In the genomic region with DNA sequence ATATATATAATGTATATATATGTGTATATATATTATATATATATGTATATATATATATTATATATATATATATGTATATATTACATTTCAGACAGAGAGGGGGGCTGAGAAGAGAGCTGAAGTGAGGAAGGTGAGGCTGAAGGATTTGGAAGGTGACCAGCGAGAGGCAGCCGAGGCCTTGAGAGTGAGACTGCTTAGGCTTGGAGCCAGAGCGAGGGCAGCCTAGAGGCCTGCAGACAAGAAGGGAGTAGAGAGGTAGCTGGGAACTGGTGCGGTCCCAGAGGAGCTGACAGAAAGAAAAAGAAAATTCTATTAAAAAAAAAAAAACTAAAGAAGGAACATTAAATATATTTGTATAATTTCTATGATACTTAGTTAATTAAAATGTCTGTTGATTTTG, we compare ENCODE assay signal across 20 mouse cellular contexts. TPM values are rescaled to one million over a fixed set of nuclear protein-coding genes. Genes with fewer than 3 reads are reported as not detected.
DNase-seq lines count a peak whose midpoint lies in the region; ATAC-seq and TF ChIP-seq lines count a peak whose summit lies in the region.
"Had no signal": no experiment of that assay in that cellular context is flagged by ENCODE, and none has a peak within 500 bp of the region (broad histone marks: within the 10 kb centered on the region; RNA-seq: fewer than 3 reads in every experiment).

No protein-coding gene starts in this region.

- no peak for TF ChIP-seq CTCF in thymus, adult 2 months (IDR thresholded peaks at IDR 0.05; ENCODE audit: borderline replicate concordance, control insufficient read depth, extremely low read depth, insufficient read depth, low read length, poor library complexity)

- no peak overlapping the region for H3K27ac ChIP-seq in midbrain, embryonic 14.5 days (replicated peaks; ENCODE audit: low read depth, low read length)
- no peak overlapping the region for H3K27ac ChIP-seq in midbrain, embryonic 10.5 days (replicated peaks)
- no peak overlapping the region for H3K27ac ChIP-seq in thymus, adult 2 months (ENCODE audit: control insufficient read depth, insufficient read depth, low read length)
- H3K27ac ChIP-seq: stomach, postnatal 0 days had no signal

- ATAC-seq in midbrain, embryonic 14.5 days (ENCODE audit: low FRiP score, low TSS enrichment), result no peak

- H3K4me2 ChIP-seq in midbrain, embryonic 14.5 days (ENCODE audit: low read length), result peak overlapping the region; percentile 38
- H3K4me2 ChIP-seq: heart, embryonic 12.5 days; liver, embryonic 11.5 days had no signal

- no peaks in the 10 kb centered on the region for H3K27me3 ChIP-seq in midbrain, embryonic 14.5 days (ENCODE audit: control insufficient read depth, insufficient read depth, low read length)
- no peaks in the 10 kb centered on the region for H3K27me3 ChIP-seq in midbrain, embryonic 10.5 days (ENCODE audit: low read depth, poor library complexity, severe bottlenecking)
- H3K27me3 ChIP-seq in thymus, adult 2 months (ENCODE audit: control insufficient read depth, insufficient read depth, low read length), result no peaks in the 10 kb centered on the region
- H3K27me3 ChIP-seq: heart, embryonic 12.5 days had no signal

- no peaks in the 10 kb centered on the region for H3K9me3 ChIP-seq in midbrain, embryonic 14.5 days (ENCODE audit: control insufficient read depth, low read length)
- H3K9me3 ChIP-seq in midbrain, embryonic 10.5 days (replicated peaks), result no peaks in the 10 kb centered on the region
- H3K9me3 ChIP-seq: heart, embryonic 12.5 days had no signal

- TF ChIP-seq POLR2A in thymus, adult 2 months (IDR thresholded peaks at IDR 0.05; ENCODE audit: control insufficient read depth, extremely low read depth, insufficient read depth, low read length, poor library complexity), result no peak

- no peak overlapping the region for H3K9ac ChIP-seq in midbrain, embryonic 14.5 days (replicated peaks; ENCODE audit: low read length)
- H3K9ac ChIP-seq: heart, embryonic 12.5 days had no signal

- WGBS in midbrain, embryonic 14.5 days, result 74% methylated on average over 4 of the region's 4 CpGs
- WGBS in midbrain, embryonic 10.5 days, result 93% methylated on average over 4 of the region's 4 CpGs
- WGBS in thymus, adult 2 months, result 92% methylated on average over 4 of the region's 4 CpGs

- DNase-seq in cerebellum, adult 18-20 months, result peak; percentile 21 to 44
- no peak for DNase-seq in cerebellum, adult 8-10 months
- peak; percentile 46 for DNase-seq in midbrain, embryonic 14.5 days
- DNase-seq in midbrain, embryonic 10.5 days (ENCODE audit: low spot score), result no peak
- peak; percentile 78 for DNase-seq in cerebellum, postnatal 14 days
- no peak for DNase-seq in thymus, adult 2 months
- DNase-seq in right cerebral cortex, postnatal 14 days, result no peak
- DNase-seq: heart, postnatal 4 days; kidney, adult 8-10 months; retina, postnatal 1 day; spleen, adult 18-20 months; thymus, postnatal 4 days had no signal

- peaks cover 7% of the 10 kb centered on the region; the same call in 1 of the 2 replicates for H3K36me3 ChIP-seq in midbrain, embryonic 14.5 days (ENCODE audit: control insufficient read depth, insufficient read depth, low read length)
- H3K36me3 ChIP-seq in midbrain, embryonic 10.5 days, result peaks cover 25% of the 10 kb centered on the region
- H3K36me3 ChIP-seq in thymus, adult 2 months (ENCODE audit: control insufficient read depth, insufficient read depth, low read length), result no peaks in the 10 kb centered on the region
- H3K36me3 ChIP-seq: G1E had no signal

- H3K4me3 ChIP-seq in midbrain, embryonic 14.5 days (replicated peaks; ENCODE audit: low read depth, low read length), result no peak overlapping the region
- H3K4me3 ChIP-seq in midbrain, embryonic 10.5 days, result no peak overlapping the region
- H3K4me3 ChIP-seq in thymus, adult 2 months (ENCODE audit: control insufficient read depth, insufficient read depth, low read length), result no peak overlapping the region
- H3K4me3 ChIP-seq: erythroblast, embryonic 14.5 days; heart, embryonic 12.5 days had no signal

- peaks cover 40% of the 10 kb centered on the region for H3K4me1 ChIP-seq in midbrain, embryonic 14.5 days (ENCODE audit: control insufficient read depth, insufficient read depth, low read length)
- H3K4me1 ChIP-seq in midbrain, embryonic 10.5 days, result peaks cover 42% of the 10 kb centered on the region
- H3K4me1 ChIP-seq in thymus, adult 2 months (replicated peaks; ENCODE audit: control insufficient read depth, insufficient read depth, low read length), result peaks cover 18% of the 10 kb centered on the region

RNA-seq across cellular contexts. Expression of a gene that starts 2.7 kb away (rescaled TPM):
- 22.0 and 28.4 TPM in 2 replicates for polyA plus RNA-seq in midbrain, embryonic 14.5 days (2014; fragmentation: Nextera tagmentation; extraction: Ambion mirVana)
- polyA plus RNA-seq in midbrain, embryonic 10.5 days (2016; fragmentation: Nextera tagmentation; extraction: Ambion mirVana), result 11.5 and 15.0 TPM in 2 replicates
- polyA plus RNA-seq in thymus, adult 2 months (2012; rRNA removed), result 40.2 and 45.9 TPM in 2 replicates
- polyA plus RNA-seq: G1E had no signal

RNA-seq across cellular contexts. Expression of a gene that starts 15.4 kb away (rescaled TPM):
- not detected in 2 replicates for polyA plus RNA-seq in midbrain, embryonic 14.5 days (2014; fragmentation: Nextera tagmentation; extraction: Ambion mirVana)
- not detected in 2 replicates for polyA plus RNA-seq in midbrain, embryonic 10.5 days (2016; fragmentation: Nextera tagmentation; extraction: Ambion mirVana)
- polyA plus RNA-seq in thymus, adult 2 months (2012; rRNA removed), result not detected in 2 replicates
- polyA plus RNA-seq: C2C12; erythroblast, embryonic 14.5 days; frontal cortex, adult 2 months; G1E; heart, embryonic 12.5 days; liver, embryonic 11.5 days; lung, embryonic 16.5 days; stomach, postnatal 0 days had no signal

Comparison
In these comparisons a context has a peak if more than half of its experiments do, and no peak if none do; other contexts are left out.
1. DNase-seq: peak in cerebellum, adult 18-20 months (2 of 2), midbrain, embryonic 14.5 days (single experiment) and cerebellum, postnatal 14 days (2 of 2); none in cerebellum, adult 8-10 months (single experiment), midbrain, embryonic 10.5 days (single experiment), thymus, adult 2 months (single experiment) and right cerebral cortex, postnatal 14 days (single experiment).